Mouse (Mus musculus): ENCODE measurements around the gene Tiam2.

Gene Tiam2

DNA sequence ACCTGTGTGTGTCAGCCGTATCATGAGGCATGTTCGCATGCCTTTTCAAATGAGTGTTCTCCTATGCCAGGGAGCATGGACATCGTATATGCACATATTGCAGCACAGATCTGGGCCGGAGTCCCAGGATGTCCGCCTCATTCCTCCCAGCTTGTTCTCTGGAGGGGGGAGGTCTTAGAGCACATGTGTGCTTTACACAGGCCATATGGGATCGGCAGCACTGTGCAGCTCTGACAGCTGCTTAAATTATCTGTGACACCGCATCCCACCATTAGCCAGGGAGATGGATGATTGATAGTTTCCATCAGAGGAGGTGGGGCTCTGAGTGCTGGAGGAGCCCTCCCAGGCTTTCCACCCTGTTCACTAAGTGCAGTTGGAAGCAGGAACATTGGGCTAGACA, 12.4 kb downstream of the Tiam2 start:
- DNase-seq (ENCODE audit: low read depth, low spot score): no peak

- DNase-seq (ENCODE audit: low read depth, low spot score): no peak
Observed at GRCm38 (mm10) chr17:3344872-3345271, 18.5 kb downstream of the Tiam2 start.

- DNase-seq (ENCODE audit: low read depth, low spot score): no peak
Observed at GRCm38 (mm10) chr17:3345276-3345885, 19.0 kb downstream of the Tiam2 start.

DNA sequence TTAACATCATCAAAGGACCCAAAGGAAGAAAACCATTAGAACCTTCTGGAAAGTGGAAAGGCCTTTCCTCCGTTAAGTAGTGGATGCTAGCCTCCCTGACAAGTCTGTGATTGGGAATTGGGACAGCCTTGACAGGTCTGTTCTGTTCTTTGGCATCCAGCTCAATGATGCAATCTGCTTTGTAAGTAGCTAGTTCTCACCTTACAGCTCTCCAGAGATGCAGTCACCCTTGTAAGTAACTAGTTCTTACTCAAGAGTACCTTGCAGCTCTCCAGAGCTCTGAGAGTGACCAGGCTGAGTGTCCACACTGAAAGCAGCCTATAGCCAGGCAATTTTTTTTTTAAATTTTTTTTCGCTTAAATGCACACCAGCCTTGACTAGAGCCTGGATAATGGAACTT, 21.4 kb downstream of the Tiam2 start:
- no peak for DNase-seq (ENCODE audit: low read depth, low spot score)

GRCm38 (mm10) chr17:3349331-3349730, 23.0 kb downstream of the Tiam2 start:
- no peak for DNase-seq (ENCODE audit: low read depth, low spot score)

- DNase-seq (ENCODE audit: low read depth, low spot score): peak; percentile 41
Observed at GRCm38 (mm10) chr17:3349939-3350338, 23.6 kb downstream of the Tiam2 start.

- DNase-seq (ENCODE audit: low read depth, low spot score): peak; percentile 7
Observed at GRCm38 (mm10) chr17:3350405-3350804, 24.0 kb downstream of the Tiam2 start.

GRCm38 (mm10) chr17:3351668-3352067, 25.3 kb downstream of the Tiam2 start:
- peak; percentile 69 for DNase-seq (ENCODE audit: low read depth, low spot score)

DNA sequence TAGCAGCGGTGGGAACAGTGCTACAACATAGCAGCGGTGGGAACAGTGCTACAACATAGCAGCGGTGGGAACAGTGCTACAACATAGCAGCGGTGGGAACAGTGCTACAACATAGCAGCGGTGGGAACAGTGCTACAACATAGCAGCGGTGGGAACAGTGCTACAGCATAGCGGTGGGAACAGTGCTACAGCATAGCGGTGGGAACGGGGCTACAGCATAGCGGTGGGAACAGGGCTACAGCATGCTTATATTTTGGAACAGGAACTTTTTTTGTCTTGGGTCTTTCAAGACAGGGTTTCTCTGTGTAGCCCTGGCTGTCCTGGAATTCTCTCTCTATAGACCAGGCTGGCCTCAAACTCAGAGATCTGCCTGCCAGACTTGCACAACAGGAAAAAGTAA, 26.8 kb downstream of the Tiam2 start:
- DNase-seq (ENCODE audit: low read depth, low spot score): peak; percentile 60

DNA sequence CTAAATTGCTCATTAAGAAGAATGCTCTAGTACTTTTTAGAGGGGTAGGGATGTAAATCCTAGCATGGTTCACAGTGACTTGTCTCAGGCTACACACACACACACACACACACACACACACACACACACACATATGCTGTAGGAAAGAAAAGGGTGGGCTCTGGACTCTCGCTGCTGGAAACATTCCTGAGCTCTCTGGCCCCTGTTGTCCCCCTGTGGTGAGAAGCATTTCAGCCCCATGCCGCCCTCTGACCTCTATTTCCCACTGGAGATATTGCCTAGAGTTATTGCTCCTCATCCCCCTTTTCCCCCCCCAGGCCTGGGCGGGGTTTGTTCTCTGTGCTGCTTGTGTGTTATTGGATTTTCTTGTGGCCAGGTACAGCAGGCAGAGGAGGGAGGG, 28.5 kb downstream of the Tiam2 start:
- peak; percentile 8 for DNase-seq (ENCODE audit: low read depth, low spot score)

- DNase-seq (ENCODE audit: low read depth, low spot score): no peak
Observed at GRCm38 (mm10) chr17:3356633-3357365, 30.4 kb downstream of the Tiam2 start.

DNA sequence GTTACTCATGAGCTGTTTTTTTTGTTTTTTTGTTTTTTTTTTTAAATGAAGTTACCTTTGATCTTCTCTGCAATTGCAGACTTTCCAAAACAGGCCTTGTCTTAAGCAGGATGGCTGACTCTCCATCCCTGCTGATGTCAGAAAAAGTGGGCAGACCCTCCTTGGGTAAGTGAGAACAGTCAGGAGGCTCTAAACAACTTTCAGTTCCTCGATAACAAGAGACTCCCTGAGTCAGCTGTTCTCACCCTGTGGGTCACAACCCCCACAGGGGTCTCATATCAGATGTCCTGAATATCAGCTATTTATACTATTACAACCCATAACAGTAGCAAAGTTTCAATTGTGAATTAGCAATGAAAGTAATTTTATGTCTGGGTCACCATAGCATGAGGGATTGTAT, 33.9 kb downstream of the Tiam2 start:
- DNase-seq (ENCODE audit: low read depth, low spot score): no peak

- DNase-seq (ENCODE audit: low read depth, low spot score): no peak
Observed at GRCm38 (mm10) chr17:3361751-3362150, 35.4 kb downstream of the Tiam2 start.

DNA sequence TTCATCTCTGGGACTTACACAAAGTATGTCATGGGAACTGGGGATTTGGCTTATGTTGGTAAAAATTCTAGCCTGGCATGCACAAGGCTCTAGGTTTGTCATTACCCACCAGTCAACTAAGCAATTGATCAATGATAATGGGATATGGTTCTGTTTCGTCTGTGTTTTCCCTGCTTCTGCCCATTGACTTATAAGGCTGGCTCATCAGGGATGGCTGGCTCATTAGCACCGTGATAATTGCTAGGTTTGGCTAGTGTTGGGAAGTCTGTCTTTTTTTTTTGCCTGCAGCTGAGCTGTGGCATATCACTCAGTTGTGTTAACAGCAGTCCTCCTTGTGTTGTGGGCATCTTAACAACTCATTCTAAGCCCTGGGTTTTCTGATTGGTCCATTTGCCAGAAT, 36.8 kb downstream of the Tiam2 start:
- no peak for DNase-seq (ENCODE audit: low read depth, low spot score)

DNA sequence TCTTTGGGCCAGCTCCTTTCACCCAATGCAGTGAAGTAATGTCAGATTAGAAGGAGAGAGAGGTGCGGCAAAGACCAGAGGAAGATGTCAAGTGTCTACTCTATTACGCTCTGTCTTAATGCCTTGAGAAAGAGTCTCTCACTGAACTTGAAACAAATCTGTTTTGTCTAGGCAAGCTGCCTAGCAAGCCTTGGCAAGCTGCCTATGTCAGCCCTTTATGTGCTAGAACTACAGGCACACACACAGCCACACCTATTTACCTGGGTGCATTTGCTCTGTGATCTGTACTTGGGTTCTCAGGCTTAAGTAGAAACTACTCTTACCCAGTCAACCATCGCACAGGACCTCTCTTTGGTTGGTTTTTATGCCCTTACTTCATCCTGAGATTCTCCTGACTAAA, 40.4 kb downstream of the Tiam2 start:
- DNase-seq (ENCODE audit: low read depth, low spot score): no peak

- no peak for DNase-seq (ENCODE audit: low read depth, low spot score)
Observed at GRCm38 (mm10) chr17:3368386-3368785, 42.0 kb downstream of the Tiam2 start.

DNA sequence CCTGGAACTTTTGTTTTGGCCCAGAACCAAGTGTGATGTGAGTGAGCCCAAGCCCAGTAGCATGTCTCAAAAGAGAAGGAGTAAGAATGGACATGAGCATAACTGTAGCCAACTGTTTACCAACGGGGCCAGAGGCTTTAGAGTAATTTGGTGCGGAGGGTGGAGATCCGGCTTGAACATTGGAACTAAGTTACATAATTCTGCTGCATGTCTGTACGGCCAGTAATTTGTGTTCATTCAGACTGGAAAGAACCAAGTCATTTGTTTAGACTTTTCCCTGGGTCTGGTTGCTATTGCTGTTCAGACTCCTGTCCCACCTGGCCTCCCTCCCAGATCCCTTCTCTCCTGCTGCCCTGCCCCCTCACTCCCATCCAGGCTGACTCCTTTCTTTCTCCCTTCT, 43.3 kb downstream of the Tiam2 start:
- no peak for DNase-seq (ENCODE audit: low read depth, low spot score)

DNA sequence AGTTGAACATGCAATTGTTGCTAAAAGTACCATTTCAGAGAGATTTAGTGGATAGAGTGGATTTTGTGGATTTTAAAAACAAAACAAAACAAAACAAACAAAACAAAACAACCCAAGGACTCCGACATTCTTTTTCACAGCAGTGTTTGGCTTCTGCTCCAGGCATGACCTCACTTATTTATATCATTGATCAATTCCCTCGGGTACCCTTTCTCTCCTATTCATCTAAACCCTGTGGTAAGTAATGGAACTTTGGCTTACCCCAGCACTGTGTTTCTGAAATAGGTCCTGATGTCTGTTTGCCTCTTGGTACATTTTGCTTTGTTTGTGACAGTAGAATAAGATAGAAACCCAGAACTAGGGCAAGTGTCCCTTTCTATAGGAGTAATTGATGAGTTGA, 52.2 kb downstream of the Tiam2 start:
- no peak for DNase-seq (ENCODE audit: low read depth, low spot score)

- DNase-seq (ENCODE audit: low read depth, low spot score): no peak
Observed at GRCm38 (mm10) chr17:3379753-3380588, 53.6 kb downstream of the Tiam2 start.

GRCm38 (mm10) chr17:3385391-3385790, 59.0 kb downstream of the Tiam2 start:
- DNase-seq (ENCODE audit: low read depth, low spot score): no peak

- no peak for DNase-seq (ENCODE audit: low read depth, low spot score)
Observed at GRCm38 (mm10) chr17:3387819-3388218, 61.4 kb downstream of the Tiam2 start.

- no peak for DNase-seq (ENCODE audit: low read depth, low spot score)
Observed at GRCm38 (mm10) chr17:3389741-3390140, 63.4 kb downstream of the Tiam2 start.

GRCm38 (mm10) chr17:3393981-3394380, 67.6 kb downstream of the Tiam2 start:
- no peak for DNase-seq (ENCODE audit: low read depth, low spot score)

Measured in ZHBTc4 (cell line).